Mouse (Mus musculus) brain, embryonic 14.5 days (tissue): ENCODE results near the gene Lsm7.

Source experiments
- CTCF ChIP-seq: fragments of 200-500 bp; IDR thresholded peaks from 2 replicates; pipeline ENCODE4 v1.5.1; 2012; ENCODE audit warnings: inconsistent platforms, mild to moderate bottlenecking, moderate library complexity, borderline replicate concordance; ENCODE audit not compliant: insufficient read depth, insufficient read length; ENCODE audit errors: extremely low read depth
- POLR2A ChIP-seq: fragments of 200-500 bp; IDR thresholded peaks from 2 replicates; pipeline ENCODE4 v1.6.1; 2012; ENCODE audit warnings: mild to moderate bottlenecking, inconsistent platforms, borderline replicate concordance; ENCODE audit not compliant: poor library complexity, insufficient read depth, insufficient read length, severe bottlenecking; ENCODE audit errors: extremely low read depth

DNA sequence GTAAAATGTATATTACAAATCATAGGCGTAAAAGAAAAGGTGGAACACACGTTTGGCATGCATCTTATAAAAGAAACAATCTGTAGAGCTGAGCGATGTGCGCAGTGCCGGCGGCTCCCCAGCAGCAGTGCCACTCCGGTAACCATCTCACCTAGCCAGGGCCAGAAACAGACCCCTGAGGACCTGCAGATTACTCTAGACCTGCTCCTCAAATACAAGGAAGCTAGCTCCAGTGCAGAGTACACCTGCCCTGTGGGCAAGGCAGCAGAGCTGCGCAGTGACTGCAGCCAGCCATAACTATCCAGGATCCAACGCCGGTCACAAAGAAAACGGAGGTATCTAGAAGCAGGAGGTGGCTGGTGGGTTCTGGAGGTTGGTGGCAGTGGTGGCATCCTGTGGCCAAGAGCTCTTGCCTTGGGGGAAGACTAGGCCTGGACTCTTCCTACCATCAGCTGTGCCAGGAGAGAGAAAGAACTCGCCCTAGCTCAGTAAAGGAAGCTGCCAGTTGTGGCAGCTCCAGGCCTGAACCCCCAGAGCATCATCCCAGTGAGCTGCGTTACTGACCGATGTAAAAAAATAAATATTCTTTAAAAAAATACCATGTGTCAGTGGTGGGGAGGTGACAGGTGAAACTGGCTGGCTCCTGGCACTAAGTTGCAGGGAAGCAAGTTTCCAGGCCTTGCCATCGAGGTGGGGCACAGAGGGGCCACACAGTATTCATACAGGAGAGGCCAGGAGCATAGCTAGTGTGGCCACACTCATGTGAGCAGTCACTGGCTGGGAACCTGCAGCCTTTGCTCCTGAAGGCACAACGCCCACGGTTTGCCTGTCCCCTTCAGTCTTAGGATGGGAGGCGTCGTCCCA lies 46.6 kb upstream of the Lsm7 start:
- TF ChIP-seq CTCF (no peak), POLR2A (no peak)
